Mouse (Mus musculus): ENCODE results near the gene Arfgef3. TPM values are rescaled to one million over a fixed set of nuclear protein-coding genes. Genes with fewer than 3 reads are reported as not detected.
A peak's percentile ranks its signal among the peaks of the same experiment; 100 is the strongest.

Arfgef3 gene
- total RNA-seq, 2 experiments from 2014 or later: 59.3 to 62.8 TPM

GRCm38 (mm10) chr10:18688234-18688633, 55.5 kb downstream of the Arfgef3 start:
- intact Hi-C loops (cut with DNase I): no loop called here
- no peak for DNase-seq

- DNase-seq: no peak
- intact Hi-C loops (cut with DNase I): no loop called here
Measured at GRCm38 (mm10) chr10:18681385-18681954, 62.3 kb downstream of the Arfgef3 start.

GRCm38 (mm10) chr10:18680661-18681384, 62.9 kb downstream of the Arfgef3 start:
- DNase-seq: no peak
- intact Hi-C loops (cut with DNase I): no loop called here

DNA sequence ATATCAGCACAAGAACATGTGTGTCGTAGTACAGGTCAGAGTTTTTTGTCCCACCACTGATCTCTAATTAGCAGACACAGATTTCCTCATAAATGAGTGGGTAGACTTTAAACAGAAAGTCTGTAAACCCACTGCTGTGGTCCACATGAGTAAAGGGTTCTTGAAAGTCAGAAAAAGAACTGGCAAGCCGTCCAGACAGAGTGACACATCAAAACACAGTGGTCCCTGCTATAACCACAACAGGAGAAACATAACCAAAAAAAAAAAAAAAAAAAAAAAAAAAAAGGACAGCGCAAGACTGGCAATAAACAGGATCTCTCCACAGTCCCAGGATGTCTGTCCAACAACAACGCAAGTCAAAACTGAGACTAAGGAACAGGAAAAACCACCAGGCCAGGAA, 64.9 kb downstream of the Arfgef3 start:
- intact Hi-C loops (cut with DNase I): no loop called here

GRCm38 (mm10) chr10:18664794-18665193, 79.0 kb downstream of the Arfgef3 start:
- intact Hi-C loops (cut with DNase I): no loop called here
- DNase-seq: no peak

More for the DNA sequence above, 64.9 kb downstream of the Arfgef3 start:
- DNase-seq: no peak

GRCm38 (mm10) chr10:18664016-18664415, 79.7 kb downstream of the Arfgef3 start:
- no peak for DNase-seq
- intact Hi-C loops (cut with DNase I): no loop called here

GRCm38 (mm10) chr10:18661606-18662220, 82.0 kb downstream of the Arfgef3 start:
- intact Hi-C loops (cut with DNase I): no loop called here
- no peak for DNase-seq

GRCm38 (mm10) chr10:18660998-18661397, 82.8 kb downstream of the Arfgef3 start:
- intact Hi-C loops (cut with DNase I): no loop called here
- DNase-seq: no peak

DNA sequence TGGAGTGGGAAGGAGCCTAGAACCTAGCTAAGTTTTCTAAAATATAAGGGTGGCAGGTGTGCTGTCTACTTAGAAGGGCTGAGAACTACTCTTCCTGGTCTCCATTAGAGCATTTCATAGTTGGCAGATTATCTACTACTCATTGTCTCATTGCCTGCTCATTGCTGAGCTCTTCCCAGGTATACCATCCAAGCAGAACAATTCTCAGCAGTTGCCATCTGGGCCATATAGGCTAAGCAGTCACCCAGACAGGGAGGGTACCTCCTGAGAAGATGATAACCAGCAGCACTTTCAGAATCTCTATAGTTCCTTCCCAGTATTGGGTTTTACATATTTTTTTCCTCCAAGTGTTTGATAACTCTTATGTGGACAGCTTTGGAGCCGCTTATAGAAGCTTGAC, 86.2 kb downstream of the Arfgef3 start:
- DNase-seq: no peak
- intact Hi-C loops (cut with DNase I): no loop called here

DNA sequence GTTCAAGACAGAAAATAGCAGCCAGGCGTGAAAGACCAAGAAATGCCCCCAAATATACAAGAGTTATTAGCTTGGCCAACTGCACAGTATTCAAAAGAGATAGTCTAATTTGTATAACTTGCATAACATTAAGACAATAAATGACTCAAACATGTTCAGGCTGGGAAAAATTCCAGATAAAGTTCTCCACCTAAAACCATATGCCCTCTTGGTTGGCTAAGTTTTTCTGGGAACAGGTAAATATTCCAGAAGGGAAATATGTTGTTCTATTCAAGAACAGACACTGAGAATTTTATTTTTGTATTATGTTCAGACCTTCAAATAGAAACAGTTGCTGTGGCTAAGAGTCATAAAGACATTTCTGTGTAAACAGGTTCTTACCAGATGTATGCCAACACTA, 96.7 kb downstream of the Arfgef3 start:
- intact Hi-C loops (cut with DNase I): loop anchor here (10.0 kb wide), 1 partner anchor 98 kb away; the partner anchor contains the start of gene Arfgef3
- DNase-seq: no peak

DNA sequence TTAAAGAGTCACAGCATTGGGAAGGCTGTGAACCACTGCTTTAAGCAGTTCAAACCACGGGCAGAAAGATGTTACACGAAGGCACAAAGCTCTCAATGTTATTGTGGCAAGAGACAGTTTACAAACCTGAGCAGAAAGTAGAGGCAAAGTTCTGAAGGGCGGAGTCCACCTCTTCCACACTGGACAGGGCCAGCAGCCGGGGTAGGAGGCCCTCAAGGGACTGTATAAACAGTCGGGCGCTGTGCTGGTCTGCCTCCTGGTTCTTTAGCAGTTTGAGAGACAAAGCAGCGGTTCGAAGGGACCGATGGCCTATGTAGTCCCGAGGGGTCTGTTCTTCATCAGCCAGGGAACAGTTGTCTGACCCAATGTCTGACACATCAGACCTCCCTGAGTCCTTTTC, 97.7 kb downstream of the Arfgef3 start:
- intact Hi-C loops (cut with DNase I): loop anchor here (10.0 kb wide), 1 partner anchor 99 kb away; the partner anchor contains the start of gene Arfgef3
- DNase-seq: no peak

GRCm38 (mm10) chr10:18644346-18644745, 99.4 kb downstream of the Arfgef3 start:
- intact Hi-C loops (cut with DNase I): loop anchor here (10.0 kb wide), 1 partner anchor 100 kb away; the partner anchor contains the start of gene Arfgef3

DNA sequence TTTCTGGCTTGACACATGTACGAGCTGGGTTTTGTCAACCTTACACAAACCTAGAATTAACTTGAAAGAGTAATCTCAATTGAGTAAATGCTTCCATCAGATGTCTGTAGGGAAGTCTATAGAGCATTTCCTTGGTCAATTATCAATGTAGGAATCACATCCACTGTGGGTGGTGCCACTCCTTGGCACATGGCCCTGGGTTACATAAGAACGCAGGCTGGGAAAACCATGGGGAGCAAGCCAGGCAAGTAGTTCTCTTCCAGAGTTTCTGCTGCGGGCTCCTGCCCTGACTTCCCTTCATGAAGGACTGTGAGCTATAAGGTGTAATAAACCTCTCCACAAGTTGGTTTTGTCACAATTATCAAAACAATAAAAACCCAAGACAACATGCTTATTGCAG, 100.2 kb downstream of the Arfgef3 start:
- DNase-seq: no peak
- intact Hi-C loops (cut with DNase I): loop anchor here (10.0 kb wide), 1 partner anchor 101 kb away; the partner anchor contains the start of gene Arfgef3

More at GRCm38 (mm10) chr10:18644346-18644745, 99.4 kb downstream of the Arfgef3 start:
- no peak for DNase-seq

DNA sequence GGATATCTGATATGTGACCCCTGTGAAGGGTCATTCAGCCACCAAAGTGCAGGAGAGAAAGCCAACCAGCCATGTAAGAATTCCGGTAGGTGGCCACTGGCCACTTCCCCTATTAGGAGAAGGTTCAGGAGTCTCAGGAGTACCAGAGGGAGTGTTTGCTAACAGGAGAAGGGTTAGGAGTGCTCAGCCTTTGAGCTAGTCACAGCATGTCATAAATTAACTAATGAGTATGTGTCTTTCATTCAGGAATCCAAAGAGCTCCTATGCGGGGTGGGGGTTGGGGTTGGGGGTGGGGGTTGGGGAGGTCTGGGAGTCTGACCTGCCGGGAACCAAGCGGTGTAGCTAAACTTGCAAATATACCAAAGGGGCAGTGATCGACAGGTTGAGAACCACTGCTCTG, 100.9 kb downstream of the Arfgef3 start:
- DNase-seq: no peak
- intact Hi-C loops (cut with DNase I): loop anchor here (10.0 kb wide), 1 partner anchor 102 kb away; the partner anchor contains the start of gene Arfgef3

GRCm38 (mm10) chr10:18640596-18640995, 103.2 kb downstream of the Arfgef3 start:
- intact Hi-C loops (cut with DNase I): loop anchor here (10.0 kb wide), 1 partner anchor 104 kb away; the partner anchor contains the start of gene Arfgef3
- DNase-seq: no peak

DNA sequence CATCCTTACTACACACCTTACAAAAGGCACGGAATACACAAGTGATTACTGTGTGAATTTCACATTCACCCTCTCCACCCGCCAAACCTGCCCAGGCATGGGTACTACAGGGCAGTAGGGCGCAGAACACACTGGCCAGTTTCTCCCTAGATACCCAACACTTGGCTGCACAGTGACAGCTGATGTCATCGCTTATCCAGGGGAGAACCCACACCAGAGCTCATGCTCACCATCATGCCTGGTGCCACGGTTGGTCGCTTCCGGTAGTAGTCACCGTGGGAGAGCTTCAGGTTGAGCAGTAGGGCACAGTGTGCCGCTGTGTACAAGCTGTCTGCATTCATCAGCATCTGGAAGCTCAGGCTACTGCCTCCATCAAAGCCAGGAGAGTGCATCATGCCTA, 108.3 kb downstream of the Arfgef3 start:
- DNase-seq: peak; percentile 14
- intact Hi-C loops (cut with DNase I): no loop called here

DNA sequence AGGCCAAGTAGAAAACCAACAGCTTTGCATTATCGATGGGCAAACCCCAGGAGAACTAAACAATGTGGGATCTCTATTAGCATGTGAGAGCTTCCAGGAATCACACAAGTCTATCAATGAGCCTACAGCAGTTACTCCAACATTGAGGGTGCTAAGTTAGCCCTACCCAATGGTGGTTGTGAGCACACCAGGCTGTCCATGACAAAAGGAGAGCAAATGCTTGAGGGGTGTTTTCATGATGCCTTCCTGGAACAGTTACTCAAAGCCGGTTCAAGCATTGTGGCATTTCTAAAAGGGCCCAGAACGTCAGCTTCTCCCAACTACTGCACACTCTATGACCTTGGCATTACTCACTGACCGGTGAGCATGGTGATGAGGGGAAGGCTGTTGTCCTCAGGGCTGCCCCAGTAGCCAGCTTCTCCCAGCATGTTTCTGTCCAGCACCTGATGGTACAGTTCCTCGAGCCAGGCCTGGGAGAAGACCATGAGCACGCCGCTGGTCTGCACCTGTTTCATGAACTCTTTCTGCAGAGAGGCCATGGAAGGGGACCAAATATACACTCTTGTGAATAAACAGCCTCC, 109.3 kb downstream of the Arfgef3 start:
- DNase-seq: no peak
- intact Hi-C loops (cut with DNase I): no loop called here

DNA sequence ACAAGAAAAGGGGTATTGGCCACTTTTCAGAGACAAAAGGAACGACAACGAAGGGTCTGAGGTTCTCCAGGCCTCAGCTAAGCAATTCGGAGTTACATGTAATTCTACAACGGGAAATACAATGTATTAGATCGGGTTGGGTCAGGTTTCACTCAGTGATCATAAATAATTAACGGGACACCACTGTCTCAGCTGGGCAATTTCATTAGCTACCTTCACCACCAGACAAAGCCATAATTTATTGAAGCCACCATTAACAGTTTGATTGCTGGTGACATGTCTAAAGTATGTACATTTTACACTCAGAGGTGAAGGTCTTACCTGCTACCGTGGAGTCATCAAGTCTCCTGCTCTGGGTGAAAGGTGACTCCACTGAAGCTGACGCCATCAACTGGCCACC, 113.3 kb downstream of the Arfgef3 start:
- intact Hi-C loops (cut with DNase I): no loop called here
- no peak for DNase-seq

GRCm38 (mm10) chr10:18627530-18627929, 116.2 kb downstream of the Arfgef3 start:
- DNase-seq: no peak
- intact Hi-C loops (cut with DNase I): no loop called here

DNA sequence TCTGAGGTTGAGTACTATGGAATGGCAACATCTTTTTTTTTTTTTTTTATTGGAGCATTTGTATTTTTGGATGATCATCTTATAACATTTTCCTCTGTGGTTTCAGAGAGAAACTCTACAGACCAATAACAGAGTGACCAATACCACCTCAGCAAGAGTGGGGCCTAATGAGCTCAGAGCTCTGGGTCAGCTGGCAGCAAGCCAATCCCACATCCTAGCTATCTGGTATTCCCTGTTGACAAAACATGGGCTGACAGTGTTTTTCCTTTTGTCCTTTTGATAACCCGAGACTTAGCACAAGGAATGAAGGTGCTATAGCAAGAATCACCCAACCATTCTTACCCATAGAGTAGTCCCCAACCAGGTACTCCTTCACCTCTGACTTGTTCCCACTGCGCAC, 131.0 kb downstream of the Arfgef3 start:
- intact Hi-C loops (cut with DNase I): no loop called here

More for the DNA sequence above, 131.0 kb downstream of the Arfgef3 start:
- DNase-seq: no peak

Data from left cerebral cortex, postnatal 4 days (tissue).